Mouse (Mus musculus) kidney, postnatal 36 days (tissue): ENCODE data around the gene Trpv5.

Source experiments
- DNase-seq, 2 experiments: peaks; one replicate each; pipeline ENCODE4 v3.0.0; 2021 to 2022; ENCODE audit warnings: mixed read lengths in 2 of 2

The Trpv5 gene

DNA sequence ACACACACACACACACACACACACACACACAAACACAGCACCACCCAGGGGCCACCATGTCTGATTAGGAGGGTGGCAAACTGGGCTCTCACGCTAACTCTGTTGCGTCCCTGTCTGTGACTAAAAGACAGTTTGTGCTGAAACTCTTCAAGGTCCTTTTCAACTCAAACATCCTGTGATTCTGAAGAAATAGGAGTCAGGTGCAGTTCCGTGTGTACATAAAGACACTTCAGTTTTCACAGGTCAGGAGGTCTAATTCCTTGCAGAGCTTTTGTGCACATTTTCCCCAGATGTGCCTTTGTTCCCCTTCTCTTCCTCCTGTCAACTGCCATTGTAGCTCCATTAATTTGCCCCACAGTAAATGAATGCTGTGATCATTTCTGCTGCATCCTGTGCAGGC is 40.1 kb downstream of the Trpv5 start:
- no peak for DNase-seq

DNA sequence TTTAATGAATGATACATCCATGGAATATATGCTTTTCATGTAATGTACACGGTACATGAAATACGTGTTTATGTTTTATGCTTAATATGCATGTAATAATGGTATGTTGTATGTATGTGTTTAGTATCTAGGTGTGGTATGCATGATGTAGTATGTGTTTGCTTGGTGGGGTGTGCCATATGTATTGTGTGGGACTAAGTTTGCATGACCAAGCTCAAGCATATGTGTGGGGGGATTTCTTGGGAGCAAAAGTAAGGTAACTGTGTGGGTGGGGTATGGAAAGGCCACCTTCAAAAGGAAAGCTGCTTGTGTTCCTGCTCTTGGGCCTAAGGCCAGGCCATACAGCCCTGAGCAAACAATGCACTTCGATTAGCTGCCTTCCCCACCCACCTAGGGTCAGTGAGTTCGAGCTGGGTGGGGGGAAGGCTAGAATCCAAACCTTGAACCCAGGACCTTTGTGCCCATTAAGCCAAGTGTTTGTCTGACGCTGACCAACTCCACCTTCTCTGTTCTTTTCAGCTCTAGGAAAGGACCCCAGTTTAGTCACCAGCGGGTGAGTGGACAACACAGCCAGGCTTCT is 42.6 kb downstream of the Trpv5 start:
- DNase-seq = no peak

DNA sequence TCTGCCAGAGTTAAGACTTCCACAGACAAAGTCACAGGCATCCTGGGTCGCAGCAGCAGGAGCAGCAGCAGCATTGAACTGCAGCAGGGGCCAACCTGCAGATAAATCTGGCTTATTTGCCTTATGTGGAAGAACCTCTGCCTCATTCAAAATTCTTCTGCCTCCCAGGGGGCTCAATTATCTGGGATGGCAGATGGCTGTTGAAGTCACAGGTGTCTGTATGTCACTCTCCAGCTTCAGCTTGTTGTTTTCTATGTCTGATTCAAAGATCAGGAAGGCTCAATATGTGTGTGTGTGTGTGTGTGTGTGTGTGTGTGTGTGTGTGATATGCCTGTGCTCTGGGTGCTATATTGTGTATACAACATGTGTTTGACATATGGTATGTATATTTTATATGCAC is 43.2 kb downstream of the Trpv5 start:
- no peak for DNase-seq

DNA sequence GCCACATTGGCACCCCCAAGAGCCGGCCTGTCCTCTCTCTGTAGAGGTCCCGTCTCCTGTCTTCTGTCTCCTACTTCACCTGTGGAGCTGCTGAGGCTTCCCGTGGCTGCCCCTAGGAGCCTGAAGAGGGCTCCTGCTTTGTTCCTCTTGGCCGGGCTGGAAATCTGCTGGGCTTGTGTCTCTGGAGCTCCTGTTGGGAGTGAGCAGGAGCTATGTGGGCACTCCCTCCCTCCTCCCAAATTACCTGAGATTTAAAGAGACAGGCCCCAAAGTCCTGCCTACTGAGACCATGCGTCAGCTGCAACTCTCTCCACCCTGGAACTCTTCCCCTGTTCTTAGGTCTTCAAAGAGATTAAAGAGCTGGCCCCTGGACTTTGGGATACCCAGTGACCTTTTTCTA is 44.4 kb downstream of the Trpv5 start, which contains the start of gene Trpv6:
Gene Trpv6 (minus strand): TSS at position 228 of the 400 bp plus-strand sequence.
- DNase-seq = no peak

DNA sequence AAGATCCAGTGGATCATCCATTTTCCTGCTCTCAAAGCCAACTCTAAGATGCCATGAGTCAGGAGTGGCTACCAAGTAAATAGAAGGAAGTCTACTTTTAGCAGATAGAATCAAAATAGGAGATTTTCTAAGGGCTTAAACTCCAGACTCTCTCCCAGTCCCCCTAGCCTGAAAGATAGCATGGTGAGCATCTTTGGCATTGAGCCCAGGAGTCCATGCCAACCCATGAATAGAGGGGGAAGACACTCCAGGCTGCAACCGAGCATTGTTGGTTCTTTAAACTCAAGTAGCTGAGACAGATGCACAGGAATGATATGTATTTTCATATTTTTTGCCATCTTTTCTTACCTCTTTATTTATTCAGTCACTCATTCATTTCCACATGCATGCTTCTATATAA is 45.4 kb downstream of the Trpv5 start:
- no peak for DNase-seq

DNA sequence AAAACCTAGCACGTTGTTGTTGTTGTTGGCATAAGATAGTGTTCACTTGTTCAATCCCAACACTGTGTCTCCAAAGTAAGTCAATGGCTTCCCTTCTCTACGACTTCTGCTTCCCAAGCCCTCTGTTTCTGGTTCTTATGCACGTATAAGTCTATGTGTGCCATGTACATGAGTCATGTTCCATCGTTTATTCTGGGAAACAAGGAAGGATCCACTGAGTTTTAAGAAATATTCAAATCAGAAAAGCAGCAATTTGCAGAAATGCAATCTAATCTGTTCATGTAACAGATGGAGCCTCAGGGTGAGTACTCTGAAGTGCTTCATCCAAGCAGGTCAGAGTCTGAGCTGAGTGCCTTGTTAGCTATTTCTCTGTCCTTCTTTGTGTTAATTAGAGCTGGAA is 49.0 kb downstream of the Trpv5 start:
- no peak for DNase-seq

DNA sequence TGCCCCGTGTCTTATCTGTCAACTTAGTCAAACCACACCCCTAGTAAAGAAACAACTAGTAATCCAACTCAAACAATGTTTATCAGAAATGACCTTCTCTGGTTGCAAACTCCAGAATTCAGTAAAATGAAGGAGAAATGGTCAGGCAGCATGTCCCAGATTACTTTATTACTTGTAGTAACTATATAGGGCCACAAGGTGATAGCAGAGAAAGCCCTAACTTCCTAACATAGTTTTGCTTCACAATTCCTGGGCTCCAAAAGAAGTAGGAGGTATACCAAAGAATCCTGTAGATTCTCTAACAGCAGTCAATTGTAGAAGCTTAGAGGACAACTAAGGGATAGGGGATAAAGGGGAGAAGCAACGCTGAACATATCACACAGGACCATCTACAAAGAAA is 49.8 kb downstream of the Trpv5 start:
- DNase-seq = no peak

DNA sequence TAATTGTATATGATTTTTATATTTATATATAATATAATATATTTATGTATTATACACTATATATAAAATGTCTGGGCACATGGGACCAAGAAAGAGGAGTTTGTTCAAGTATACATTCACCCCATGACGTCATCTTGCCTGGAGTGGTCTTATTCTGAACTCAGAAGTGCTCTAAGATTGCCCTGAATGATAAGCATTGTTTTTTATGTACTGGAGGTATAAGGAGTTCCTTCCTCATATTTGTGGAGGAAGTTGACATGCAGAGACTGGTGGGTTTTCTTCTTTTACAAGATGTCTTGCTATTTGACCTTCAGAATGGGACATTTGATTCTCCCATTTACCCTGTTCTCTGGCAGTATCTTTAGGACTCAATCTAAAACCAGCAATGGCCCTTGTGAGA is 52.4 kb downstream of the Trpv5 start:
- DNase-seq = no peak

DNA sequence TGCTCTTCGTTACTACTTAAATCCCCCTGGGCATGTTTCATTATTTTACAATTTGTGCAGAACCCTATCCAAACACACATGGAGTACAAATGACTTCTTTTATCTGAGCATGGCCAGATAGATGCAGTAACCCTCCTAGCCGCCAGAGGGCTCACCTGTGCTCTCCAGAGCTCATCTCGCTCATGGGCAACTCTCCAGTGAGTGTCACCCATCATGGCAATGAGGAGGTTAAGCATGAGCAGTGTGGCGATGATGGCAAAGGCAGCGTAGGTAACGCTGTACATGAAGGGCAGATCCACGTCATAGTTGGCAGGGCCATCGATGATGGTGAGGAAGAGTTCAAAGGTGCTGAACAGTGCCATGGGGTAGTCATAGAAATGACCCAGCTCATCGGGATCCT is 57.9 kb downstream of the Trpv5 start:
- DNase-seq = peak in 1 of 2 experiments; percentile 37

DNA sequence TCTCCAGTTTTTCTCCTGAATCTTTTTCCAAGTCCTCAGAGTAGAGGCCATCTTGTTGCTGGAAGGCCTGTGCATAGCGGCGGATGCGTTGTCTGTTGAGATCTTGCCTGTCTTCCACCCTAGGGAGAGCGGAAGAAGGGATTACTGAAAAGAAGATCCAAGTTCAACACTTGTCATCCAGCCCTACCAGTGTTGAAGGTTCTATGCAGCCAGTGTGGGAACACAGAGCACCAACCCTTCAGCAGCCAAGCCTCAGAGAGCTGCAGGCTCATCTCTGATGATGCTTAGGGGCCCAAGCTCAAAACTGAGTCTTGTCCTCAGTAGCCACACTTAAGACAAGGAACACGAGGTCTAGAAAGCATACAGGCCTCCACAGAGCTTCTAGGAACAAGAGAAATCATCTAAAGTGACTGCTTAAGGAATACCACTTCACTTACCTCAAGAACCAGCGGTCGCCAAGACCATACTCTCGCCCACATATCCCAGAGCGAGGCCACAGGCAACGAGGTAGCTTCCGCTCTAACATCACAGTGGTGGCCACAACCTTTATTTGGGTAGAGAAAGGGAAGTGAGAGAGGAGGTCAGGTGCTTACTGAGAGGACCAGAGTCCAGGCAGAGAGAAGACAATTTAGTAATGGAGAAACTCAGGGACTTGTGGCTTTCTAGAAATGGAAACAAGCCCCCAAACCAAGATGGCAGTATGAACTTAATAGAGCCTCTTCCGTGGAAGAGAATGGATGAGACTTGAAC is 59.2 kb downstream of the Trpv5 start:
- DNase-seq = no peak

DNA sequence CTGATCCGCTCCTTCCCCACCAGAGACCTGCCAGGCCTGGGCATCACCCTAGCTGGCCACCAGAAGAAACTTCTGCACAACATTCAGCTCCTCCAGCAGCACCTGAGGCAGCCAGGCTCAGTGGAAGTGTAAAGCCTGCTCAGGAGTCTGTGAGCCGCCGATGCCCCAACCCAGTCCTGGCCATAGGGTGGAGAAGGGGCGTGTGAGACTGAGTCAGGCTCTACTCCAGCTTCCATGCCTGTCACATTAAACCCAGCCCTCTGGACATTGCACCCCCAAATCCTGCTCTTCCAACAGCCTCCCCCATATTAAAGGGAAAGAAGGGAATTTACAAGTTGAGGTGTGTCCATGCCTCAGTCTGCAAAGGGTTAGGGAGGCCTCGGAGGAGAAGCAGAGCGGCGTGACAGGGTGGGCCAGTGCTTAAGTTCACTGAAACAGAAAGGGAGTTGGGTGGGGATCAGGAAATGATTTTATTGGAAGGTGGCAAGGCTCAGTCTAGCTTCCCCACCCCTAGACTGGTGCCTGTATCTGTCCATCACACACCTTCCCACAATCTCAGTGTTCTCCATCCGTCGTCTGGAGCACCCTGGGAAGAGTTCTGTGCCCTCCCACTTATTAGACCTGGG is 60.3 kb downstream of the Trpv5 start:
- no peak for DNase-seq

DNA sequence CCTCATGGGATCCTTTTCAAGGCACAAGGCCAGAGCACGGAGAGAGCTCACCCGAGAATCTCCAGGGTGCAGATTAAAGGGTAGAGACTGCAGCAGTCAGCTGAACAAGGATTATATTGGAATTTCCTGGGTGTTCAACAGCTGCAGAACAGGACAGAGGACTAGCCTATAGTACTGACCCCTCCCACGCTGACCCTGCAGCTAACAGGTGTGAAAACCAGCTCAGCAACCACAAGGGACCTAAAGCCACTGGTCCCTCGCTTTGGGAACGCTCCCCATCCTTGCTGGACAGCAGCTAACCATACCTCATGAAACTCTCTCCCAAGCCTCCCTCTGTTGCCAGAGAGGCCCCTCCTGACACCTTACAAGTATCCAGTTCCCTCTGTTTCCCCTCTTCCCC is 72.9 kb downstream of the Trpv5 start:
- DNase-seq = no peak

DNA sequence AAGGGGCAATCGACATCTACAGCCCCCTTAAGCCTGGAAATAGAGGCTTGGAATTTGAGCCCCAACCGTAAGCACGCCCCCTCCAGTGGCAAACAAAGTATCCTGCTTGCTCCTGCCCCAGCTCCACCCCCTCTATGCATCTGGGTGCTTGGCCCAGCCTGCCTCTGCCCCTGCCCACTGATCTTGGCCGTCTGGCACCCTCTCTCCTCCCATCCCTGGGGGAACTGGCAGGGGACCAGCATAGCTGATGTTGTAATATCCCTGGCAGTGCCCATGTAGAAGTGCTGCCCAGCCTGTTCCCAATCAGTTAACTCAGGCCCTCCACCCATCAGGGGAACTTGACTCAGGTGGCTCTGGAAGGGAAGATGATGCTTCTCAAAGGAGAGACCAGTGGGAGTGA is 74.4 kb downstream of the Trpv5 start:
- peak; percentile 21 to 27 for DNase-seq

DNA sequence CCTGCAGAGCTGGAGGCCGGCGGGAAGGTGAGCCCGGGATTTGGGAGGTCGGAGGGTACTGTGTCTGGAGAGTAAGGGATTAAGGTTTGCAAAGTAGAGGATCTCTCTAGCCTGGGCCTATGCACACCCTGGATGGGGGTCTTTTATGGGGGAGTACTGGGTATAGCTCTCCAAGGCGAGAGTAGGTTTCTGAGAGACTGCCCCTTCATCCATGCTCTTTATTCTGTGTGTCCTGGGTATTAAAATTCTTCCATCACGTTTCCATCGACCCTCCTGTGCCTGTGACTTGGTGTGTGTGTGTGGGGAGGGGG is 74.8 kb downstream of the Trpv5 start:
- no peak for DNase-seq

DNA sequence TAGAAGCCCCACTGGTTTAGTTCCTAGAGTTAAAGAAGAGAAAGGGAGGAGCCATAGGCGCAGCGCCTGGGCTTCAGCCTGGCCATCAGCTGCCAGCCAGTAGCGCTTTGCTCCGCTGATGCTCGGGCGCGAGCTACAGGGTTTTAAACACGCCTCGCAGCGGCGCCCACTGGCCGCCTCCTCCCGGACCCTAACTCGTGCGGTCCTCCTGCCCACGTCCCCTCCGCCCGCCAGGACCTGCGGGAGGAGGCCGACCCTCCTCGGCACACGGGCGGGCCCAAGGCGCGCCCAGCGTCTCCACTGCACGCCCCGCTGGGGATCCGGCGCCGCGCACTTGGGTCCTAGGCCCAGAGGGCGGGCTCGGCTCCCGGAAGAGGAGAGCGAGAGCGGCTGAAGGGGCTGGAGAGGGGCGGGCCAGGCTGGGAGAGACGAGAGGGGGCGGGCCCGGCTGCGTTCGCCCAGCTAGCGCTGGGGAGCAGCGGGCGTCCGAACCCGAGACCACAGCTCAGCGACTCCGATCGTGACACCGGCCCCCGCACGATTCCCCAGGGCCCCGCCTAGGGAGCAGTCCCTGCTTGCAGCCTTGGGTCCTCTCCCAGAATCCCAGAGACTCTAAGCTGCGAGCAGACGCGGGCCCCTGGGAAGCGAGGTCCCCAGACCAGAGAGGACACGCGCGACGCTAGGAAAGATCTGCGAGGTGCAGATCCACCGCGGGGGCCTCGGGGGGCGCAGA is 75.3 kb downstream of the Trpv5 start, which contains the start of gene Ephb6:
Gene Ephb6 (plus strand): TSS at position 422 of the 733 bp plus-strand sequence.
- peak; percentile 41 to 72 for DNase-seq

DNA sequence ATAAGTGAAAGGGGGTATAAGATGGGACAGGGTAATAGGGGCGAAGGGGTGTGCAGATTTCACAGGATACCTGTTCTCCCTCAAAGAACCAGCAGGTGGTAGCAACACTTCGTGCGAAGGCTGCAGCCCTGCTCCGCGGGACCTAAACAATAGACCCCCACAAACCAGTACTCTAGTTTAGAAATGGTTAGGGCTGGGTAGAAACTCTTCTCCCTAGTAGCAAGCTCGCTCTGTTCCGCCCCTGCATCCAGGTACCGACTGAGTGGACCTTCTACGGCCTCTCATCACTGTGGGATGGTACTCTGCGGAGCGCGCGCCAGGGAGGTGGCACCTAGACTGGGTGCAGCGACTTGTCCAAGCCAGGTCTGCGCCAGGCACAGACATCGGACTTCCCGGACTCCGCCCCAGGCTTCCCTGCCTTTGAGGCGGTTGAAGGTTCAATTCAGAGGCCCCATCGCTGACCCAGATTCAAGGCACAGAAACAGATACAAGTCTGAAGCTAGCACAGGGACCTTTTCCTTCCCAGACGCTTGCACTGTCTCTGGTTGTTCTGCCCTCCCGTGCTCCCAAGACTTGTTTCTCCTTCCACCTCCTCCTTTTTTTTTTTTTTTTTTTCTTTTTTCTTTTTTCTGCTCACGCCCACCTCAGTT is 76.0 kb downstream of the Trpv5 start:
- peak; percentile 13 to 56 for DNase-seq
